ENCODE assay signal across 8 mouse cellular contexts in genomic region chr2:154791661-154792642, GRCm38 (mm10). TPM values are rescaled to one million over a fixed set of nuclear protein-coding genes. Genes with fewer than 3 reads are reported as not detected.
DNase-seq lines count a peak whose midpoint lies in the region; ATAC-seq and TF ChIP-seq lines count a peak whose summit lies in the region.

No protein-coding gene starts in this region.

- no peak for DNase-seq in ES-E14 (ENCODE audit: low read depth, low spot score)
- peak; percentile 76 to 78 for DNase-seq in cerebellum, adult 2 months
- DNase-seq in forebrain, postnatal 0 days = peak; percentile 45
- peak; percentile 85 for DNase-seq in heart, postnatal 4 days
- DNase-seq in layer of hippocampus, adult 9-11 months = peak; percentile 60
- peak; percentile 89 for DNase-seq in lung, postnatal 10 days
- DNase-seq in ovary, postnatal 14 days (ENCODE audit: low spot score) = peak; percentile 60
- peak; percentile 82 for DNase-seq in thymus, postnatal 25 days

- peak; percentile 9 for ATAC-seq in forebrain, postnatal 0 days

- peak overlapping the region; percentile 98 for H3K9ac ChIP-seq in ES-E14 (ENCODE audit: insufficient read depth, low read depth, low read length, poor library complexity, severe bottlenecking)
- H3K9ac ChIP-seq in forebrain, postnatal 0 days = peak overlapping the region; percentile 90

- no peaks in the 10 kb centered on the region for H3K9me3 ChIP-seq in ES-E14 (ENCODE audit: control insufficient read depth, insufficient read depth, low read depth, low read length)
- no peaks in the 10 kb centered on the region for H3K9me3 ChIP-seq in forebrain, postnatal 0 days (ENCODE audit: low read length)

- H3K27ac ChIP-seq in ES-E14 (ENCODE audit: insufficient read depth, low read depth, low read length, poor library complexity, severe bottlenecking) = peak overlapping the region; percentile 96
- peak overlapping the region; percentile 97 for H3K27ac ChIP-seq in cerebellum, adult 2 months (ENCODE audit: insufficient read depth, low read length)
- peak overlapping the region; percentile 99 for H3K27ac ChIP-seq in forebrain, postnatal 0 days (ENCODE audit: low read depth, low read length)

- H3K36me3 ChIP-seq in ES-E14 (ENCODE audit: control insufficient read depth, insufficient read depth, low read length, poor library complexity, severe bottlenecking) = no peaks in the 10 kb centered on the region
- no peaks in the 10 kb centered on the region for H3K36me3 ChIP-seq in forebrain, postnatal 0 days (ENCODE audit: insufficient read depth)

- TF ChIP-seq POLR2A in cerebellum, adult 2 months (IDR thresholded peaks at IDR 0.05; ENCODE audit: borderline replicate concordance, insufficient read depth, low read length) = no peak

- H3K4me1 ChIP-seq in ES-E14 (ENCODE audit: control insufficient read depth in 2 of 2, insufficient read depth in 2 of 2, low read length in 2 of 2, poor library complexity in 1 of 2) = peaks cover under 1 to 5% of the 10 kb centered on the region in 2 experiments; a peak in 2 of 4 replicates
- peaks cover 5% of the 10 kb centered on the region; the same call in 1 of the 2 replicates for H3K4me1 ChIP-seq in cerebellum, adult 2 months (ENCODE audit: control insufficient read depth, insufficient read depth, low read length)
- peaks cover 15% of the 10 kb centered on the region for H3K4me1 ChIP-seq in forebrain, postnatal 0 days (ENCODE audit: insufficient read depth)

- peak overlapping the region; percentile 84 to 94 for H3K4me3 ChIP-seq in ES-E14 (ENCODE audit: insufficient read depth in 1 of 2, low read depth in 1 of 2, low read length in 2 of 2, poor library complexity in 1 of 2, severe bottlenecking in 1 of 2)
- peak overlapping the region; percentile 78 for H3K4me3 ChIP-seq in cerebellum, adult 2 months (replicated peaks; ENCODE audit: insufficient read depth, low read depth, low read length)
- peak overlapping the region; percentile 99 for H3K4me3 ChIP-seq in forebrain, postnatal 0 days (ENCODE audit: low read depth, low read length)

- in situ Hi-C loops in ES-E14 (cut with MboI; ENCODE audit: low sequenced_read_pairs in 2 of 2, unreplicated experiment in 2 of 2) = no loop called here

- no peaks in the 10 kb centered on the region for H3K27me3 ChIP-seq in cerebellum, adult 2 months (ENCODE audit: control insufficient read depth, insufficient read depth, low read length)
- H3K27me3 ChIP-seq in forebrain, postnatal 0 days (ENCODE audit: insufficient read depth, low read length) = no peaks in the 10 kb centered on the region

- under 1% methylated on average over 67 of the region's 67 CpGs for WGBS in cerebellum, adult 2 months
- WGBS in forebrain, postnatal 0 days = 2% methylated on average over 62 of the region's 67 CpGs

- H3K4me2 ChIP-seq in forebrain, postnatal 0 days (ENCODE audit: low read depth) = peak overlapping the region; percentile 68

- no peak for TF ChIP-seq CTCF in cerebellum, adult 2 months (IDR thresholded peaks at IDR 0.05; ENCODE audit: borderline replicate concordance, insufficient read depth, low read depth, low read length)
- no peak for TF ChIP-seq CTCF in forebrain, postnatal 0 days (IDR thresholded peaks at IDR 0.05; ENCODE audit: low read depth)

TF ChIP-seq in ES-E14, 5 proteins besides CTCF, POLR2A, EP300 and RAD21:
- no peak for TF ChIP-seq MAFK (IDR thresholded peaks at IDR 0.05; ENCODE audit: insufficient read depth, low read depth, low read length)

RNA-seq across cellular contexts. Expression of gene a, which starts 0.8 kb away (rescaled TPM):
- total RNA-seq in ES-E14 (2012; rRNA removed) = 0.49 TPM in 1 of 2 replicates, not detected in the other
- 0.28 TPM in 1 of 2 replicates, not detected in the other for polyA plus RNA-seq in cerebellum, adult 2 months (2012; rRNA removed)
- 0.90 and 2.5 TPM in 2 replicates for total RNA-seq in forebrain, postnatal 0 days (2014; rRNA removed)
- 2.9 and 3.5 TPM in 2 replicates for polyA plus RNA-seq in forebrain, postnatal 0 days (2015; fragmentation: Nextera tagmentation; extraction: Ambion mirVana)
- not detected for total RNA-seq in heart, postnatal 4 days (2021)

RNA-seq across cellular contexts. Expression of gene Raly, which starts 1.1 kb away (rescaled TPM):
- 156 and 209 TPM in 2 replicates for total RNA-seq in ES-E14 (2012; rRNA removed)
- 198 and 208 TPM in 2 replicates for polyA plus RNA-seq in cerebellum, adult 2 months (2012; rRNA removed)
- total RNA-seq in forebrain, postnatal 0 days (2014; rRNA removed) = 174 and 222 TPM in 2 replicates
- 22.2 and 23.6 TPM in 2 replicates for polyA plus RNA-seq in forebrain, postnatal 0 days (2015; fragmentation: Nextera tagmentation; extraction: Ambion mirVana)
- total RNA-seq in heart, postnatal 4 days (2021) = 100 to 1,000 TPM; 212 to 222 TPM

RNA-seq across cellular contexts. Expression of gene Gm14214, which starts 22.1 kb away (rescaled TPM):
- not detected in 2 replicates for total RNA-seq in ES-E14 (2012; rRNA removed)
- polyA plus RNA-seq in cerebellum, adult 2 months (2012; rRNA removed) = not detected in 2 replicates
- not detected in 2 replicates for total RNA-seq in forebrain, postnatal 0 days (2014; rRNA removed)
- not detected in 2 replicates for polyA plus RNA-seq in forebrain, postnatal 0 days (2015; fragmentation: Nextera tagmentation; extraction: Ambion mirVana)
- total RNA-seq in heart, postnatal 4 days (2021) = not detected
